Mouse (Mus musculus) myocyte (in vitro differentiated cells): ENCODE measurements around the gene Ifi35.

Source experiments
- POLR2A ChIP-seq: IDR thresholded peaks from one replicate; pipeline ENCODE4 v1.6.1; 2011; ENCODE audit warnings: low read depth, mild to moderate bottlenecking, control low read depth, moderate library complexity; ENCODE audit not compliant: insufficient read length
- USF1 ChIP-seq: IDR thresholded peaks from one replicate; pipeline ENCODE4 v1.6.1; 2011; ENCODE audit warnings: low read depth, mild to moderate bottlenecking, control low read depth, moderate library complexity

GRCm38 (mm10) chr11:101446319-101446718 lies 1.9 kb upstream of the Ifi35 start:
- TF ChIP-seq USF1 (no peak), POLR2A (peak; percentile 24)
